Mouse (Mus musculus): ENCODE data around the gene Ctsh.

DNA sequence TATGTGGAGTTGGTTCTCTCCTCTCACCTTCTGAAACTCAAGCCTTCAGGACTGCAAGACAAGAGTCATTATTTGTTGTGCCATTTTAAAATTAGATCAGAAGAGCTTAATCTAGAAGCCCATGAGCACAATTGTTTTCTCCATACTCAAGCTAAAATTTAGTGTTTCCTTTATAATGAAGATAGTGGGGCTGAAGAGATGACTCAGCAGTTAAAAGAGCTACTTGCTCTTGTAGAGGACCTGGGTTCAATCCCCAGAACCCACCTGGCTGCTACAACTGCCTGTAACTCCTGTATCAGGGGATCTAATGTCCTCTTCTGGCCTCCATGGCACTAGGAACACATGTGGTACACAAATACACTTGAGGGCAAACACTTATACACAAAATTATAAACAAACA, 63.3 kb downstream of the Ctsh start:
- TF ChIP-seq POLR2A (IDR thresholded peaks at IDR 0.05; ENCODE audit: insufficient read depth, low read length) (no peak), CTCF (IDR thresholded peaks at IDR 0.05; ENCODE audit: low read depth, low read length) (no peak), EP300 (IDR thresholded peaks at IDR 0.05; ENCODE audit: insufficient read depth, low read depth, low read length) (no peak)

Data from ES-Bruce4 (cell line).